In genomic region chr11:118637718-118638117, GRCm38 (mm10) we compare ENCODE assay signal across 22 mouse cellular contexts.
"Had no signal": no experiment of that assay in that cellular context is flagged by ENCODE, and none has a peak within 500 bp of the region (broad histone marks: within the 10 kb centered on the region; RNA-seq: fewer than 3 reads in every experiment).

No protein-coding gene starts in this region.

- H3K4me1 ChIP-seq: heart, embryonic 13.5 days; heart, embryonic 15.5 days; hindbrain, embryonic 13.5 days; hindbrain, embryonic 15.5 days; limb, embryonic 13.5 days; limb, embryonic 15.5 days; liver, embryonic 12.5 days had no signal

- H3K4me3 ChIP-seq: heart, adult 2 months; heart, embryonic 13.5 days; heart, embryonic 15.5 days; hindbrain, embryonic 13.5 days; hindbrain, embryonic 15.5 days; limb, embryonic 13.5 days; limb, embryonic 15.5 days; liver, embryonic 12.5 days had no signal

- H3K9ac ChIP-seq: heart, embryonic 13.5 days; heart, embryonic 15.5 days; hindbrain, embryonic 13.5 days; hindbrain, embryonic 15.5 days; limb, embryonic 13.5 days; limb, embryonic 15.5 days; liver, embryonic 12.5 days; liver, embryonic 14.5 days had no signal

- H3K4me2 ChIP-seq: heart, embryonic 11.5 days; heart, embryonic 13.5 days; heart, embryonic 15.5 days; hindbrain, embryonic 13.5 days; hindbrain, embryonic 15.5 days; limb, embryonic 13.5 days; limb, embryonic 15.5 days; liver, embryonic 12.5 days had no signal

- ATAC-seq: hindbrain, postnatal 0 days; intestine, embryonic 16.5 days; liver, embryonic 12.5 days had no signal

- DNase-seq: gastrocnemius, postnatal 14 days; gastrocnemius, postnatal 36 days; heart, adult 11 months; heart, adult 2 months; heart, postnatal 14 days; heart, postnatal 36 days; layer of hippocampus, adult 9-11 months; layer of hippocampus, postnatal 36 days; left cerebral cortex, postnatal 4 days; lung, adult 18-20 months had no signal

- H3K27me3 ChIP-seq: heart, embryonic 15.5 days; hindbrain, embryonic 13.5 days; hindbrain, embryonic 15.5 days; limb, embryonic 13.5 days; limb, embryonic 15.5 days had no signal

- H3K36me3 ChIP-seq: heart, embryonic 13.5 days; heart, embryonic 15.5 days; hindbrain, embryonic 13.5 days; hindbrain, embryonic 15.5 days; limb, embryonic 13.5 days; limb, embryonic 15.5 days; liver, embryonic 12.5 days had no signal

- H3K9me3 ChIP-seq: heart, embryonic 13.5 days; heart, embryonic 15.5 days; hindbrain, embryonic 13.5 days; hindbrain, embryonic 15.5 days; limb, embryonic 13.5 days; limb, embryonic 15.5 days; liver, embryonic 12.5 days had no signal

- H3K27ac ChIP-seq: heart, adult 2 months; heart, embryonic 13.5 days; heart, embryonic 15.5 days; hindbrain, embryonic 13.5 days; hindbrain, embryonic 15.5 days; hindbrain, postnatal 0 days; kidney, postnatal 0 days; limb, embryonic 13.5 days; limb, embryonic 15.5 days; liver, embryonic 12.5 days; liver, embryonic 14.5 days had no signal
